Mouse (Mus musculus) midbrain, embryonic 11.5 days (tissue): ENCODE data around the gene Ankdd1b. TPM values are rescaled to one million over a fixed set of nuclear protein-coding genes. Genes with fewer than 3 reads are reported as not detected.

Source experiments
- ATAC-seq: fragments of 200-750 bp; cut with Nextera tagmentation; 2 replicates; pipeline ENCODE4 v1.8.0; 2017; ENCODE audit warnings: moderate TSS enrichment, moderate library complexity; ENCODE audit not compliant: low FRiP score
- DNase-seq: peaks from one replicate; pipeline ENCODE4 v3.0.0; 2015; ENCODE audit warnings: low spot score; ENCODE audit errors: missing footprints
- H3K27ac ChIP-seq: fragments of 300-500 bp; sonication (generic); 2 replicates; pipeline ENCODE4 v1.5.1; 2014; ENCODE audit warnings: low read depth, low read length
- H3K27me3 ChIP-seq: fragments of 300-500 bp; sonication (generic); 2 replicates; pipeline ENCODE4 v1.6.1; 2014; ENCODE audit warnings: mild to moderate bottlenecking, low read length, moderate library complexity, mixed read lengths; ENCODE audit not compliant: control insufficient read depth, insufficient read depth
- H3K36me3 ChIP-seq: fragments of 300-500 bp; sonication (generic); 2 replicates; pipeline ENCODE4 v1.6.1; 2014; ENCODE audit warnings: mild to moderate bottlenecking, low read length, moderate library complexity, mixed read lengths; ENCODE audit not compliant: control insufficient read depth, insufficient read depth
- H3K4me1 ChIP-seq: fragments of 300-500 bp; sonication (generic); 2 replicates; pipeline ENCODE4 v1.6.1; 2014; ENCODE audit warnings: low read length; ENCODE audit not compliant: control insufficient read depth, insufficient read depth
- H3K4me2 ChIP-seq: fragments of 300-500 bp; sonication (generic); 2 replicates; pipeline ENCODE4 v1.6.1; 2014; ENCODE audit warnings: mild to moderate bottlenecking, moderate library complexity
- H3K4me3 ChIP-seq: fragments of 300-500 bp; sonication (generic); 2 replicates; pipeline ENCODE4 v1.5.1; 2014; ENCODE audit warnings: low read depth, low read length
- H3K9ac ChIP-seq: fragments of 300-500 bp; sonication (generic); 2 replicates; pipeline ENCODE4 v1.6.1; 2014; ENCODE audit warnings: low read length
- H3K9me3 ChIP-seq: fragments of 300-500 bp; sonication (generic); 2 replicates; pipeline ENCODE4 v1.6.1; 2016; ENCODE audit warnings: low read length; ENCODE audit not compliant: control insufficient read depth
- WGBS: fragments of 180-500 bp; shearing (Covaris S2); extraction: QIAGEN DNeasy Blood & Tissue Kit; methylation state at CpG from one replicate; pipeline ENCODE4 v1.1.7; 2014; 5-methylcytosine and 5-hydroxymethylcytosine counted together
- polyA plus RNA-seq: library from polyadenylated mRNA; unstranded; fragments of >200 nt; fragmentation: Nextera tagmentation; extraction: Ambion mirVana; gene quantifications from 2 replicates; pipeline ENCODE4 v1.2.1, GENCODE M21; 2014

Ankdd1b gene
- polyA plus RNA-seq, 1 experiment from 2014 or later: not detected

GRCm38 (mm10) chr13:96428531-96428930 is 42.5 kb downstream of the Ankdd1b start:
- no peak for ATAC-seq
- 83% methylated on average over 5 of the region's 5 CpGs for WGBS
- H3K9me3 ChIP-seq: no peaks in the 10 kb centered on the region
- no peaks in the 10 kb centered on the region for H3K27me3 ChIP-seq
- H3K36me3 ChIP-seq: no peaks in the 10 kb centered on the region
- H3K9ac ChIP-seq: no peak overlapping the region
- H3K4me1 ChIP-seq: peaks cover 4% of the 10 kb centered on the region; the same call in 1 of the 2 replicates
- no peak overlapping the region for H3K4me3 ChIP-seq
- no peak overlapping the region for H3K27ac ChIP-seq
- peak; percentile 49 for DNase-seq
- no peak overlapping the region for H3K4me2 ChIP-seq

DNA sequence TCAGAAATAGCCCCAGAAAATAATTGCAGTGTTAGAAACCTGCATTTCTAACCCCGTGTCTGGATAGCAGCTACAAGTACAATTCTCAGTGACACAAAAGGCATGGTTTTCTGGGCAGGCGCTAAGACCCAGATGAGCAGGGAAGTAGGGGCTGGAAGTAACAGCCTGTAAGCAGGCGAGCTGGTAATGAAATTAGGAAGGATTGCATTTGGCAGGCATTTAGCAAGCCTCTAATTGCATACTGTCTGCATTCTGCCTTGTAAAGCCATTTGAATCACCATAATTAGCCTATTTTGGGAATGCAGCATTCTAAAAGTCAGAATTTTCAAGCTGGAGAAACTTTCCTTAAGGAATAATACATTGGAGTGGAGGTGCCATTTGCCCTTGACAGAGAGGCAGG is 45.0 kb downstream of the Ankdd1b start:
- Histone ChIP-seq H3K4me3 (no peak overlapping the region), H3K36me3 (no peaks in the 10 kb centered on the region), H3K4me1 (peaks cover 4% of the 10 kb centered on the region; the same call in 1 of the 2 replicates), H3K4me2 (no peak overlapping the region), H3K27ac (no peak overlapping the region), H3K27me3 (no peaks in the 10 kb centered on the region), H3K9ac (no peak overlapping the region), H3K9me3 (no peaks in the 10 kb centered on the region)
- ATAC-seq (no peak), DNase-seq (peak; percentile 33)
- WGBS: 63% methylated on average over 3 of the region's 3 CpGs

GRCm38 (mm10) chr13:96424496-96425274 is 46.3 kb downstream of the Ankdd1b start:
- H3K4me2 ChIP-seq: no peak overlapping the region
- no peak for DNase-seq
- WGBS: 89% methylated on average over 12 of the region's 12 CpGs
- no peak for ATAC-seq
- no peak overlapping the region for H3K27ac ChIP-seq
- H3K36me3 ChIP-seq: no peaks in the 10 kb centered on the region
- no peaks in the 10 kb centered on the region for H3K27me3 ChIP-seq
- H3K9me3 ChIP-seq: no peaks in the 10 kb centered on the region
- H3K4me3 ChIP-seq: no peak overlapping the region
- H3K4me1 ChIP-seq: peaks cover 4% of the 10 kb centered on the region; the same call in 1 of the 2 replicates
- no peak overlapping the region for H3K9ac ChIP-seq

- peaks cover 3% of the 10 kb centered on the region; the same call in 1 of the 2 replicates for H3K36me3 ChIP-seq
- H3K27me3 ChIP-seq: no peaks in the 10 kb centered on the region
- H3K4me2 ChIP-seq: no peak overlapping the region
- no peak overlapping the region for H3K4me3 ChIP-seq
- ATAC-seq (no peak), DNase-seq (peak; percentile 49)
- H3K9me3 ChIP-seq: no peaks in the 10 kb centered on the region
- H3K27ac ChIP-seq: no peak overlapping the region
- H3K9ac ChIP-seq: no peak overlapping the region
- no peaks in the 10 kb centered on the region for H3K4me1 ChIP-seq
These were observed 49.8 kb downstream of the Ankdd1b start for GRCm38 (mm10) chr13:96421230-96421629.

DNA sequence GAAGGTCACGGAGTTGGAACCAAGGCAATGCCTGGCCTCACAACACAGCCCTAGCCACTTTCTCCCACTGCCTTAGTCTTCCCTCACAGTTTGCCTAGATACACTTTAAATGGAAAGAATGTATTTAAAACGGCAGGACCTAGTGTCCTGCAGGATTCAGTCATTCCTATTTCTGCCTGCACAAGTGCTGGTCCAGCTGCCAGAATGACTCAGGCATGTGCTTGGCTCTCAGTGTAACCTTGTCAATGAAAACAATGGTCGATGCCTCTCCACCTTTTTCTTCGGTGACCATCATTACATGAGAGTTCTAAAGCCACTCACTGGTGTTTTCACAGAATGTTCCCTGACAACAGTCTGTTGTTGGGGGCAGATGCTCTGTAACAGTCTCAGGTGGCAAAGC is 52.5 kb downstream of the Ankdd1b start:
- H3K9me3 ChIP-seq: no peaks in the 10 kb centered on the region
- H3K4me2 ChIP-seq: no peak overlapping the region
- 94% methylated on average over 4 of the region's 4 CpGs for WGBS
- peak; percentile 19 for DNase-seq
- H3K9ac ChIP-seq: no peak overlapping the region
- H3K27ac ChIP-seq: no peak overlapping the region
- no peaks in the 10 kb centered on the region for H3K27me3 ChIP-seq
- no peak overlapping the region for H3K4me3 ChIP-seq
- peaks cover 11% of the 10 kb centered on the region; the same call in 1 of the 2 replicates for H3K36me3 ChIP-seq
- ATAC-seq: no peak
- no peaks in the 10 kb centered on the region for H3K4me1 ChIP-seq

DNA sequence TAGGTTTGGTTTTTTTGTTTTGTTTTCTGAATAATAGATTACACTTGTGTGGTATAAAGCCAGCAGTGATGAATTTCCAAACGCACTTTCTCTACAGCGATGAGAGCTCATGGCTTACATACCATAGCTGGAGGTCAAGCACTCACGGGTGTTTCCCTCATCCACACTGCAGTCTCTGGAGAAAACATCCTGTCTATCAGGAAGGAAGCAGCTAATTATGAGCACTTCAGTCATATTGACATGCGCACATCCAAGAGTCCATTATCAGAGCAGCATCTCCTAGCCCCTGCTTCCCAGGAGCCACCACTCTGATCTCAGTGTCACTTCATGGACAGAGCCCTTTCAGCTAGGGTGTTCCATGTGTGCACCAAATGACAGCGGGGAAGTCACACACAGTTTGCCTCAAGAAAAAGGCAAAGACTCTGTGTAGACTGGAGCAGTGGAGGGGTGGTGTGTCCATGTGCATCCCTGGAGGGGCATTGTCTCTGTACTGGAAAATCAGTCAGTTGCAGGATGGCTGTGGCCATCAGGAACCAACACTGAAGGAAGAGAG is 53.7 kb downstream of the Ankdd1b start:
- H3K27ac ChIP-seq: no peak overlapping the region
- no peaks in the 10 kb centered on the region for H3K4me1 ChIP-seq
- H3K4me3 ChIP-seq: no peak overlapping the region
- no peaks in the 10 kb centered on the region for H3K27me3 ChIP-seq
- DNase-seq: peak; percentile 62
- 89% methylated on average over 5 of the region's 5 CpGs for WGBS
- H3K4me2 ChIP-seq: no peak overlapping the region
- H3K9me3 ChIP-seq: no peaks in the 10 kb centered on the region
- peaks cover 11% of the 10 kb centered on the region; the same call in 1 of the 2 replicates for H3K36me3 ChIP-seq
- no peak for ATAC-seq
- H3K9ac ChIP-seq: no peak overlapping the region

DNA sequence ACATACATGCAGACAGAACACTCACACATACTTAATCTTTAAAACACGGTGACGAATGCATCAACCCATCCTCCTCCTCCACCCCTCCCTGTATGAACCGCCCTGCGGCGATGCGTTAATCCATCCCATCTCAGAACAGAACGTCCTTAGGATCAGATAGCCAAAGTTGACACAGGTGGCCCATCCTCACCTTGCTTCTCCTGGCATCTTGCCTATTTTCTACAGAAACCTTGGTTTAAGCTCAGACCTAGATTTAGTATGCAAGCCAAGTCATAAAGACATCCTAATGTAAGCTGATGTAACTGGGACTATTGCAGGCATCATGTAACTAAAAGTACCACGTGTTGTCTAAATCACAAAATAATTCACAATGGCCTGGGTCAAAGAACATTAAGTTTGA is 54.6 kb downstream of the Ankdd1b start:
- no peaks in the 10 kb centered on the region for H3K9me3 ChIP-seq
- H3K27ac ChIP-seq: no peak overlapping the region
- 91% methylated on average over 8 of the region's 8 CpGs for whole genome bisulfite sequencing
- H3K9ac ChIP-seq: no peak overlapping the region
- no peaks in the 10 kb centered on the region for H3K27me3 ChIP-seq
- H3K36me3 ChIP-seq: peaks cover 11% of the 10 kb centered on the region; the same call in 1 of the 2 replicates
- no peak overlapping the region for H3K4me3 ChIP-seq
- no peak overlapping the region for H3K4me2 ChIP-seq
- ATAC-seq: no peak
- H3K4me1 ChIP-seq: no peaks in the 10 kb centered on the region
- no peak for DNase-seq

GRCm38 (mm10) chr13:96414384-96414783 is 56.6 kb downstream of the Ankdd1b start:
- H3K4me2 ChIP-seq: no peak overlapping the region
- H3K27me3 ChIP-seq: no peaks in the 10 kb centered on the region
- peaks cover 22% of the 10 kb centered on the region; the same call in 1 of the 2 replicates for H3K36me3 ChIP-seq
- 92% methylated on average over 6 of the region's 6 CpGs for WGBS
- H3K27ac ChIP-seq: no peak overlapping the region
- DNase-seq (no peak), ATAC-seq (no peak)
- no peak overlapping the region for H3K4me3 ChIP-seq
- H3K9me3 ChIP-seq: no peaks in the 10 kb centered on the region
- no peaks in the 10 kb centered on the region for H3K4me1 ChIP-seq
- no peak overlapping the region for H3K9ac ChIP-seq

- peaks cover 25% of the 10 kb centered on the region for H3K36me3 ChIP-seq
- no peak overlapping the region for H3K27ac ChIP-seq
- ATAC-seq (no peak), DNase-seq (no peak)
- 91% methylated on average over 1 of the region's 1 CpGs for WGBS
- no peak overlapping the region for H3K9ac ChIP-seq
- no peak overlapping the region for H3K4me3 ChIP-seq
- no peaks in the 10 kb centered on the region for H3K27me3 ChIP-seq
- H3K4me2 ChIP-seq: no peak overlapping the region
- no peaks in the 10 kb centered on the region for H3K4me1 ChIP-seq
- no peaks in the 10 kb centered on the region for H3K9me3 ChIP-seq
These were observed 62.2 kb downstream of the Ankdd1b start for GRCm38 (mm10) chr13:96408786-96409185.
